Mouse (Mus musculus): ENCODE measurements around the gene BC035044.

- TF ChIP-seq CTCF (IDR thresholded peaks at IDR 0.05; ENCODE audit: control insufficient read depth, insufficient read depth, low read length) (no peak; the same call in 1 of the 2 replicates), POLR2A (IDR thresholded peaks at IDR 0.05; ENCODE audit: borderline replicate concordance, control insufficient read depth, low read depth, low read length) (no peak)
Observed at GRCm38 (mm10) chr6:128854024-128854820, 36.7 kb downstream of the BC035044 start.

All from bone marrow, adult 2 months (tissue).